Mouse (Mus musculus) thymus, adult 2 months (tissue): ENCODE data around the gene Ncaph.

Source experiments
- CTCF ChIP-seq: fragments of 200-500 bp; IDR thresholded peaks from 2 replicates; pipeline ENCODE4 v1.5.1; 2012; ENCODE audit warnings: mild to moderate bottlenecking, control low read depth, low read length, moderate library complexity, borderline replicate concordance; ENCODE audit not compliant: control insufficient read depth, poor library complexity, insufficient read depth; ENCODE audit errors: extremely low read depth
- POLR2A ChIP-seq: fragments of 200-500 bp; IDR thresholded peaks from 2 replicates; pipeline ENCODE4 v1.6.1; 2012; ENCODE audit warnings: mild to moderate bottlenecking, low read length, control low read depth, moderate library complexity; ENCODE audit not compliant: control insufficient read depth, poor library complexity, insufficient read depth; ENCODE audit errors: extremely low read depth

GRCm38 (mm10) chr2:127061471-127061870 is 72.3 kb downstream of the Ncaph start:
- no peak for TF ChIP-seq CTCF
- no peak for TF ChIP-seq POLR2A
